Mouse (Mus musculus): ENCODE measurements around the gene Rassf2. TPM values are rescaled to one million over a fixed set of nuclear protein-coding genes. Genes with fewer than 3 reads are reported as not detected.
A peak's percentile ranks its signal among the peaks of the same experiment; 100 is the strongest.

Gene Rassf2
- polyA plus RNA-seq, 1 experiment from 2014 or later: 15.8 TPM

DNA sequence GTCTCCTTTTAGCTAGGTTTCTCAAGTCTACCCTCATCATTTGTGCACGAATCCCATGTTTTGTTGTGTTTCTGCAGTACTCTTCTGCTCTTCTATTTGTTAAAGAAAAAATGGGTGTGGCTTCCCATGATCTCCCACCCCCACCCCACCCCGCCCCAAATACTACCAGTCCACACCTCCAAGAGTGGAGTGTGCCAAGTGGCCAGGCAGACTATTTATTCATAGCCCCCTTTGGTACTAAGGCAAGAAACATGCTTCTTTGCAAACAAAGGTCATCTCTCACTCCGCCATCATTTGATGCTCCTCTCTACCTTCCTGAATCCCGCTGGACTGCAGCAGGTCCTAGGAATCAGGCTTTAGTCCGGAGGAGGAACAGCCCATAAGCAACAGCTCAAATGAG, 2.0 kb downstream of the Rassf2 start:
- Histone ChIP-seq H3K4me3 (ENCODE audit: low read depth, low read length) (peak overlapping the region; percentile 55), H3K27ac (ENCODE audit: low read depth) (no peak overlapping the region), H3K4me1 (ENCODE audit: insufficient read depth) (peaks cover 8% of the 10 kb centered on the region; the same call in 1 of the 2 replicates), H3K36me3 (ENCODE audit: insufficient read depth) (no peaks in the 10 kb centered on the region), H3K27me3 (ENCODE audit: insufficient read depth, low read length) (peaks cover 18% of the 10 kb centered on the region), H3K9me3 (ENCODE audit: low read depth, low read length) (no peaks in the 10 kb centered on the region), H3K9ac (no peak overlapping the region), H3K4me2 (peak overlapping the region; percentile 91)
- DNase-seq (no peak), ATAC-seq (ENCODE audit: insufficient read depth) (no peak)
- WGBS: 46% methylated on average over 5 of the region's 5 CpGs
- no peak for TF ChIP-seq CTCF (IDR thresholded peaks at IDR 0.05; ENCODE audit: low read depth)

DNA sequence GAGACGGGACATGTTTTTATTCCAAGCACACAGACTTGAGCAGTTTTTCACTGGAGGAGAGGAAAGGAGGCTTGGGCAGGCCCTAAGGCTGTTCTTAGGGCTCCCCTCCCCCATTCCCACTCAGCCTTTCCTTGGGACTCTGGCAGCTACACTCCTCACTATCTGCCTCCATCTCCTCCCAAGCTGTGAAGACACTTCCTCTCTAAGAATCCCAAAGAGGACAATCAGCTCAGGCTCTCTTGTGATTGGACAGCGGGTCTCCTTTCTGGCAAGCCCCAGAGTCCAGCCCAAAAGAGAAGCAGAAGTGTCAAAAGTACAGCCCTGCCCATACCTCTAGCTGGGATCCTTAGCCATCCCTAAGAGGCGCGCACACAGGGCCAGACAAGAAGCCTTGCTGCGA, 2.7 kb downstream of the Rassf2 start:
- Histone ChIP-seq H3K9me3 (ENCODE audit: low read depth, low read length) (no peaks in the 10 kb centered on the region), H3K9ac (no peak overlapping the region), H3K4me3 (ENCODE audit: low read depth, low read length) (no peak overlapping the region), H3K4me1 (ENCODE audit: insufficient read depth) (peaks cover 8% of the 10 kb centered on the region; the same call in 1 of the 2 replicates), H3K27me3 (ENCODE audit: insufficient read depth, low read length) (peaks cover 18% of the 10 kb centered on the region), H3K4me2 (peak overlapping the region; percentile 91), H3K27ac (ENCODE audit: low read depth) (no peak overlapping the region), H3K36me3 (ENCODE audit: insufficient read depth) (no peaks in the 10 kb centered on the region)
- TF ChIP-seq CTCF (IDR thresholded peaks at IDR 0.05; ENCODE audit: low read depth): no peak
- no peak for ATAC-seq (ENCODE audit: insufficient read depth)
- whole genome bisulfite sequencing: 49% methylated on average over 5 of the region's 5 CpGs
- DNase-seq: peak; percentile 53

DNA sequence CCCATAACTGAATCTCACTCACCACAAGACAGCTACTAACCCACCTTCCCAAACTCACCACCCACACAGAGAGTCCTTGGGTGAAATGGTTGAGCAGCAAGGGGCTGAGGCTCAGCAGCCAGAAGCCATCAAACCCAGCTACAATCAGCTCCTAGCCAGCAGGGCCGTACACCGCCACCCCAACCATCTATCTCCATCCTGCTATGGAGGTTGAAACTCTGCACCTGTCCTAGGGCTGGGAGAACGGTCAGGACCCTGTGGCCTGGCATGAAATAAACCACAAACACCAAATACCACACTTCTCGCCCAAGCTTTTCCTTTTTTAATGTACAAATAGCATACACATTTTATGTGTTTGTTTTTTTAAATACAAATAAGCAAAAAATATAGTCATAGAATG, 6.0 kb downstream of the Rassf2 start:
- Histone ChIP-seq H3K9me3 (ENCODE audit: low read depth, low read length) (no peaks in the 10 kb centered on the region), H3K27ac (ENCODE audit: low read depth) (no peak overlapping the region), H3K9ac (no peak overlapping the region), H3K4me1 (ENCODE audit: insufficient read depth) (no peaks in the 10 kb centered on the region), H3K4me2 (no peak overlapping the region), H3K4me3 (ENCODE audit: low read depth, low read length) (no peak overlapping the region), H3K36me3 (ENCODE audit: insufficient read depth) (no peaks in the 10 kb centered on the region), H3K27me3 (ENCODE audit: insufficient read depth, low read length) (peaks cover 8% of the 10 kb centered on the region)
- ATAC-seq (ENCODE audit: insufficient read depth): no peak
- no peak for TF ChIP-seq CTCF (IDR thresholded peaks at IDR 0.05; ENCODE audit: low read depth)
- DNase-seq: no peak
- 78% methylated on average over 4 of the region's 4 CpGs for WGBS

DNA sequence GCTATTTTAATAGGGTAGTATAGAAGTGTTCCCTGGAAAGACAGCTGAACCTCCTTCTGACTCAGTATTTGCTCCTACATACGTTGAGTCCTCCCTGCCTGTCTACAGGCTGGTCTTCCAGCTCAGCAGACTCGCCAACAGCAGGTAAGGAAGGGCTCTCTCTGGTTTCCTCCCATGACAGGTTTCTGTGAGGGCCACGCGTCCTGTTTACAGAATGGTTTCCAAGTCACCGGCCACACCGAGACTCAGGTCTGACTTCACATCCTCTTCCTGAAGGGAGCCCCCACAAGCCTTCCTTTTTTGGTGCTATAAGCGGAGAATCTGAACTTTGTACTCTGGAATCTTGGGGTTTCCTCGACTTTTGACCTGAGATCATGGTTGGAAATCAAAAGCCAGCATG, 7.4 kb downstream of the Rassf2 start:
- Histone ChIP-seq H3K27me3 (ENCODE audit: insufficient read depth, low read length) (no peaks in the 10 kb centered on the region), H3K4me2 (no peak overlapping the region), H3K4me3 (ENCODE audit: low read depth, low read length) (no peak overlapping the region), H3K9ac (no peak overlapping the region), H3K9me3 (ENCODE audit: low read depth, low read length) (no peaks in the 10 kb centered on the region), H3K4me1 (ENCODE audit: insufficient read depth) (no peaks in the 10 kb centered on the region), H3K36me3 (ENCODE audit: insufficient read depth) (no peaks in the 10 kb centered on the region), H3K27ac (ENCODE audit: low read depth) (no peak overlapping the region)
- TF ChIP-seq CTCF (IDR thresholded peaks at IDR 0.05; ENCODE audit: low read depth): no peak
- peak; percentile 46 for DNase-seq
- WGBS: 63% methylated on average over 8 of the region's 8 CpGs
- ATAC-seq (ENCODE audit: insufficient read depth): no peak

DNA sequence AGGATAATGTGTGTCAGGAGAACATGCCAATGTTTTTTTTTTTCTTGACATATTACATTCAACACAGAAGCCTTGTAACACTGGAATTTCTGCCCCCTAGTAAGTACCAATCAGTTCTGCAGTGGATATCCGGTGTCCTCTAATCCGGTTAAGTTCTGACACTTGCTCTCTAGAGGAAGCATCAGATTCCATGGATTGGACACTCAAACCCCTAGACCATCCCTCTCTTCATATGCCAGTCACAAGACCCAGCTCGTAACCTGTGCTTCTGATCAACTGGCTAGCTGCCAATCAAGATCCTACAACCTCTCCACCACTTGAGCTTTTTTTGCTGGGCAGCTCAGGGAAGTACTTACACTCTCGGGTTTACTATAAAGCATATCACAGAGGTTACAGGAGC, 8.4 kb downstream of the Rassf2 start:
- Histone ChIP-seq H3K27ac (ENCODE audit: low read depth) (0 out of 2 replicates have a peak overlapping the region, but pooled peaks have one; percentile 48), H3K36me3 (ENCODE audit: insufficient read depth) (no peaks in the 10 kb centered on the region), H3K4me1 (ENCODE audit: insufficient read depth) (no peaks in the 10 kb centered on the region), H3K27me3 (ENCODE audit: insufficient read depth, low read length) (no peaks in the 10 kb centered on the region), H3K4me3 (ENCODE audit: low read depth, low read length) (no peak overlapping the region), H3K9ac (no peak overlapping the region), H3K9me3 (ENCODE audit: low read depth, low read length) (no peaks in the 10 kb centered on the region), H3K4me2 (no peak overlapping the region)
- no peak for TF ChIP-seq CTCF (IDR thresholded peaks at IDR 0.05; ENCODE audit: low read depth)
- WGBS: 60% methylated on average over 4 of the region's 4 CpGs
- no peak for ATAC-seq (ENCODE audit: insufficient read depth)
- DNase-seq: no peak

DNA sequence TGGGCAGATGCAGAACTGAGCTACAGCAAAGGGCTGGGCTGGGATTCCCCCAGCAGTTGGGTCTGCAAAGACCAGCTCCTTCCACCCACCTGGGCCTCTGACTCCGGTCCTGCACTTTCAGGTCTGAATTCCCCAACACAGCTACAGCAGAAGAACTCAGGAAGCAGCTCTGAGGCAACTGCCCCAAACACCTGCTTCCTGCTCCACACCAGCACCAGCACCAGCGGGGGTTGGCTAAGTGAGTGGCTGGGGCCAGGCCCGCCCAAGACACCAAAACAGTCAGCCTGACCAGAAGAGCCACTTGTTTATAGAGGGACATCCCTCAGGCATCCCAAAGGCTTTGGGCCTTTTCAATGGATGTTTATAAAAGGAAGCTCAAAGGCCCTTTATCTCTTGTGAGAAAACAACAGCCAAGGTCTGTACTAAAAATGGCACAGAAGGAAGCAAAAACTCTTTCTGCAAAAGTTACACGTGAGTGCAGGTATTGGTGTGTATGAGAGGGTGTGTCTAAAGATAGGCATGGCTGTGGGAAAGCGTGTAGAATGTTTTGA, 9.0 kb downstream of the Rassf2 start:
- peak overlapping the region; percentile 48; the same call in 1 of the 2 replicates for H3K27ac ChIP-seq (ENCODE audit: low read depth)
- no peak overlapping the region for H3K9ac ChIP-seq
- ATAC-seq (ENCODE audit: insufficient read depth): peak; percentile 74

DNA sequence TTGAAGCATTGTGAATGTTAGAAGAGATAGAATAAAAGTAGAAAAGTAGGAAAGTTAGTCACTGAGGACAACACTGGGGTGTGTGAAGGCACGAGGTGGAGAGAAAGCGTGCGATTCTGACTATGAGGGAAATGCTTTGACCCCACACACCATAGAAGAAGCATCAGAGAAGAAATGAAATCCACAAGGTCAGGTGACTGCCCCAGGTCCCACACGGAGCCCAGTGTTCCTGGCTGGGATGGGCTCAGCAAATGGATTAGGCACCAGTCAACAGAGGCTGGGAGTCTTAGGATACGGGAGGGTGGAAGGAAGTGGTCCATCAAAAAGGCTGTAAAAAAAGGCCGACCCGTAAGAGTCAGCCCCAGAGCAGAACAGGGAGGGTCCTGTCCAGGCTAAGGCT, 9.6 kb downstream of the Rassf2 start:
- ATAC-seq (ENCODE audit: insufficient read depth) (0 out of 2 replicates have a peak, but pooled peaks have one; percentile 11), DNase-seq (no peak)
- Histone ChIP-seq H3K4me2 (0 out of 2 replicates have a peak overlapping the region, but pooled peaks have one; percentile 16), H3K27ac (ENCODE audit: low read depth) (peak overlapping the region; percentile 47; the same call in 1 of the 2 replicates), H3K9ac (no peak overlapping the region), H3K27me3 (ENCODE audit: insufficient read depth, low read length) (no peaks in the 10 kb centered on the region), H3K4me3 (ENCODE audit: low read depth, low read length) (no peak overlapping the region), H3K9me3 (ENCODE audit: low read depth, low read length) (no peaks in the 10 kb centered on the region), H3K4me1 (ENCODE audit: insufficient read depth) (no peaks in the 10 kb centered on the region), H3K36me3 (ENCODE audit: insufficient read depth) (no peaks in the 10 kb centered on the region)
- no peak for TF ChIP-seq CTCF (IDR thresholded peaks at IDR 0.05; ENCODE audit: low read depth)
- WGBS: 53% methylated on average over 7 of the region's 7 CpGs

More for the DNA sequence above, 9.0 kb downstream of the Rassf2 start:
- no peaks in the 10 kb centered on the region for H3K27me3 ChIP-seq (ENCODE audit: insufficient read depth, low read length)
- H3K36me3 ChIP-seq (ENCODE audit: insufficient read depth): no peaks in the 10 kb centered on the region
- H3K4me1 ChIP-seq (ENCODE audit: insufficient read depth): no peaks in the 10 kb centered on the region
- no peak overlapping the region for H3K4me3 ChIP-seq (ENCODE audit: low read depth, low read length)
- 38% methylated on average over 5 of the region's 5 CpGs for WGBS
- peak; percentile 64 for DNase-seq
- H3K9me3 ChIP-seq (ENCODE audit: low read depth, low read length): no peaks in the 10 kb centered on the region
- peak overlapping the region; percentile 16; the same call in 1 of the 2 replicates for H3K4me2 ChIP-seq
- TF ChIP-seq CTCF (IDR thresholded peaks at IDR 0.05; ENCODE audit: low read depth): no peak

Measured in lung, embryonic 14.5 days (tissue).